Mouse (Mus musculus): ENCODE results near the gene Sgpp1. TPM values are rescaled to one million over a fixed set of nuclear protein-coding genes. Genes with fewer than 3 reads are reported as not detected.

Sgpp1 gene
- polyA plus RNA-seq, 1 experiment from 2014 or later: 15.5 TPM

GRCm38 (mm10) chr12:75681101-75681500 is 54.4 kb downstream of the Sgpp1 start:
- no peak overlapping the region for H3K27ac ChIP-seq
- ATAC-seq (ENCODE audit: borderline replicate concordance, extremely low read depth, low FRiP score, low TSS enrichment): no peak
- no peaks in the 10 kb centered on the region for H3K36me3 ChIP-seq
- H3K9ac ChIP-seq: no peak overlapping the region
- no peaks in the 10 kb centered on the region for H3K27me3 ChIP-seq
- H3K4me3 ChIP-seq: no peak overlapping the region
- WGBS: 66% methylated on average over 4 of the region's 4 CpGs
- H3K4me2 ChIP-seq: no peak overlapping the region
- H3K9me3 ChIP-seq: no peaks in the 10 kb centered on the region
- no peaks in the 10 kb centered on the region for H3K4me1 ChIP-seq

GRCm38 (mm10) chr12:75678393-75678792 is 57.1 kb downstream of the Sgpp1 start:
- 86% methylated on average over 4 of the region's 4 CpGs for WGBS
- Histone ChIP-seq H3K27me3 (no peaks in the 10 kb centered on the region), H3K4me3 (no peak overlapping the region), H3K4me1 (no peaks in the 10 kb centered on the region), H3K9ac (no peak overlapping the region), H3K9me3 (no peaks in the 10 kb centered on the region), H3K36me3 (no peaks in the 10 kb centered on the region), H3K27ac (no peak overlapping the region), H3K4me2 (no peak overlapping the region)
- ATAC-seq (ENCODE audit: borderline replicate concordance, extremely low read depth, low FRiP score, low TSS enrichment): no peak

GRCm38 (mm10) chr12:75672630-75673029 is 62.9 kb downstream of the Sgpp1 start:
- H3K4me3 ChIP-seq: no peak overlapping the region
- H3K4me1 ChIP-seq: peaks cover 8% of the 10 kb centered on the region
- no peak overlapping the region for H3K9ac ChIP-seq
- 90% methylated on average over 4 of the region's 4 CpGs for WGBS
- H3K36me3 ChIP-seq: no peaks in the 10 kb centered on the region
- no peaks in the 10 kb centered on the region for H3K9me3 ChIP-seq
- no peak for ATAC-seq (ENCODE audit: borderline replicate concordance, extremely low read depth, low FRiP score, low TSS enrichment)
- H3K27ac ChIP-seq: no peak overlapping the region
- no peak overlapping the region for H3K4me2 ChIP-seq
- H3K27me3 ChIP-seq: no peaks in the 10 kb centered on the region

- 86% methylated on average over 3 of the region's 3 CpGs for WGBS
- no peak overlapping the region for H3K4me3 ChIP-seq
- peaks cover 8% of the 10 kb centered on the region for H3K4me1 ChIP-seq
- no peak overlapping the region for H3K27ac ChIP-seq
- no peak overlapping the region for H3K4me2 ChIP-seq
- H3K36me3 ChIP-seq: no peaks in the 10 kb centered on the region
- H3K27me3 ChIP-seq: no peaks in the 10 kb centered on the region
- no peaks in the 10 kb centered on the region for H3K9me3 ChIP-seq
- H3K9ac ChIP-seq: no peak overlapping the region
- no peak for ATAC-seq (ENCODE audit: borderline replicate concordance, extremely low read depth, low FRiP score, low TSS enrichment)
These were observed 63.7 kb downstream of the Sgpp1 start for GRCm38 (mm10) chr12:75671759-75672315.

GRCm38 (mm10) chr12:75670611-75671010 is 64.9 kb downstream of the Sgpp1 start:
- Histone ChIP-seq H3K4me1 (peaks cover 8% of the 10 kb centered on the region), H3K27me3 (no peaks in the 10 kb centered on the region), H3K36me3 (no peaks in the 10 kb centered on the region), H3K4me2 (peak overlapping the region; percentile 71), H3K4me3 (peak overlapping the region; percentile 69), H3K9ac (peak overlapping the region; percentile 61; the same call in 1 of the 2 replicates), H3K9me3 (no peaks in the 10 kb centered on the region), H3K27ac (no peak overlapping the region)
- WGBS: 86% methylated on average over 6 of the region's 6 CpGs
- ATAC-seq (ENCODE audit: borderline replicate concordance, extremely low read depth, low FRiP score, low TSS enrichment): no peak

GRCm38 (mm10) chr12:75669258-75670106 is 66.0 kb downstream of the Sgpp1 start, which contains the start of gene Wdr89:
TSS of gene Wdr89 (minus strand) at chr12:75669537.
- WGBS: under 1% methylated on average over 55 of the region's 55 CpGs
- peak; percentile 99 for ATAC-seq (ENCODE audit: borderline replicate concordance, extremely low read depth, low FRiP score, low TSS enrichment)
- H3K9me3 ChIP-seq: no peaks in the 10 kb centered on the region
- H3K4me3 ChIP-seq: peak within 1 kb of the TSS; percentile 69
- H3K36me3 ChIP-seq: no peaks in the 10 kb centered on the region
- H3K4me2 ChIP-seq: peak within 1 kb of the TSS; percentile 77
- peak within 1 kb of the TSS; percentile 92 for H3K27ac ChIP-seq
- H3K4me1 ChIP-seq: peaks cover 8% of the 10 kb centered on the region
- H3K27me3 ChIP-seq: no peaks in the 10 kb centered on the region
- H3K9ac ChIP-seq: peak within 1 kb of the TSS; percentile 78

- no peaks in the 10 kb centered on the region for H3K9me3 ChIP-seq
- peak overlapping the region; percentile 69 for H3K4me3 ChIP-seq
- no peaks in the 10 kb centered on the region for H3K27me3 ChIP-seq
- H3K36me3 ChIP-seq: no peaks in the 10 kb centered on the region
- 0% methylated on average over 9 of the region's 9 CpGs for WGBS
- ATAC-seq (ENCODE audit: borderline replicate concordance, extremely low read depth, low FRiP score, low TSS enrichment): no peak
- peaks cover 8% of the 10 kb centered on the region for H3K4me1 ChIP-seq
- H3K4me2 ChIP-seq: peak overlapping the region; percentile 77
- H3K27ac ChIP-seq: peak overlapping the region; percentile 89
- H3K9ac ChIP-seq: peak overlapping the region; percentile 78
These were observed 66.6 kb downstream of the Sgpp1 start for GRCm38 (mm10) chr12:75668916-75669257.

GRCm38 (mm10) chr12:75668221-75668620 is 67.3 kb downstream of the Sgpp1 start:
- 93% methylated on average over 2 of the region's 2 CpGs for WGBS
- no peak overlapping the region for H3K27ac ChIP-seq
- no peak for ATAC-seq (ENCODE audit: borderline replicate concordance, extremely low read depth, low FRiP score, low TSS enrichment)
- peaks cover 8% of the 10 kb centered on the region for H3K4me1 ChIP-seq
- no peaks in the 10 kb centered on the region for H3K36me3 ChIP-seq
- peak overlapping the region; percentile 77 for H3K4me2 ChIP-seq
- H3K27me3 ChIP-seq: no peaks in the 10 kb centered on the region
- H3K9me3 ChIP-seq: no peaks in the 10 kb centered on the region
- H3K9ac ChIP-seq: no peak overlapping the region
- no peak overlapping the region for H3K4me3 ChIP-seq

- Histone ChIP-seq H3K9ac (no peak overlapping the region), H3K4me3 (no peak overlapping the region), H3K36me3 (no peaks in the 10 kb centered on the region), H3K27me3 (no peaks in the 10 kb centered on the region), H3K4me2 (no peak overlapping the region), H3K27ac (no peak overlapping the region), H3K4me1 (peaks cover 8% of the 10 kb centered on the region), H3K9me3 (no peaks in the 10 kb centered on the region)
- ATAC-seq (ENCODE audit: borderline replicate concordance, extremely low read depth, low FRiP score, low TSS enrichment): no peak
These were observed 68.6 kb downstream of the Sgpp1 start for GRCm38 (mm10) chr12:75666939-75667338.

GRCm38 (mm10) chr12:75664516-75664810 is 71.1 kb downstream of the Sgpp1 start:
- Histone ChIP-seq H3K36me3 (no peaks in the 10 kb centered on the region), H3K9me3 (no peaks in the 10 kb centered on the region), H3K4me3 (no peak overlapping the region), H3K4me2 (no peak overlapping the region), H3K9ac (no peak overlapping the region), H3K27ac (no peak overlapping the region), H3K4me1 (no peaks in the 10 kb centered on the region), H3K27me3 (no peaks in the 10 kb centered on the region)
- 40% methylated on average over 6 of the region's 6 CpGs for WGBS
- no peak for ATAC-seq (ENCODE audit: borderline replicate concordance, extremely low read depth, low FRiP score, low TSS enrichment)

Measured in lung, embryonic 15.5 days (tissue).